Mouse (Mus musculus) midbrain, embryonic 11.5 days (tissue): ENCODE data around the gene Hhipl2. TPM values are rescaled to one million over a fixed set of nuclear protein-coding genes. Genes with fewer than 3 reads are reported as not detected.

Experiments used
- ATAC-seq: fragments of 200-750 bp; cut with Nextera tagmentation; 2 replicates; pipeline ENCODE4 v1.8.0; 2017; ENCODE audit warnings: moderate TSS enrichment, moderate library complexity; ENCODE audit not compliant: low FRiP score
- DNase-seq: peaks from one replicate; pipeline ENCODE4 v3.0.0; 2015; ENCODE audit warnings: low spot score; ENCODE audit errors: missing footprints
- H3K27ac ChIP-seq: fragments of 300-500 bp; sonication (generic); 2 replicates; pipeline ENCODE4 v1.5.1; 2014; ENCODE audit warnings: low read depth, low read length
- H3K27me3 ChIP-seq: fragments of 300-500 bp; sonication (generic); 2 replicates; pipeline ENCODE4 v1.6.1; 2014; ENCODE audit warnings: mild to moderate bottlenecking, low read length, moderate library complexity, mixed read lengths; ENCODE audit not compliant: control insufficient read depth, insufficient read depth
- H3K36me3 ChIP-seq: fragments of 300-500 bp; sonication (generic); 2 replicates; pipeline ENCODE4 v1.6.1; 2014; ENCODE audit warnings: mild to moderate bottlenecking, low read length, moderate library complexity, mixed read lengths; ENCODE audit not compliant: control insufficient read depth, insufficient read depth
- H3K4me1 ChIP-seq: fragments of 300-500 bp; sonication (generic); 2 replicates; pipeline ENCODE4 v1.6.1; 2014; ENCODE audit warnings: low read length; ENCODE audit not compliant: control insufficient read depth, insufficient read depth
- H3K4me2 ChIP-seq: fragments of 300-500 bp; sonication (generic); 2 replicates; pipeline ENCODE4 v1.6.1; 2014; ENCODE audit warnings: mild to moderate bottlenecking, moderate library complexity
- H3K4me3 ChIP-seq: fragments of 300-500 bp; sonication (generic); 2 replicates; pipeline ENCODE4 v1.5.1; 2014; ENCODE audit warnings: low read depth, low read length
- H3K9ac ChIP-seq: fragments of 300-500 bp; sonication (generic); 2 replicates; pipeline ENCODE4 v1.6.1; 2014; ENCODE audit warnings: low read length
- H3K9me3 ChIP-seq: fragments of 300-500 bp; sonication (generic); 2 replicates; pipeline ENCODE4 v1.6.1; 2016; ENCODE audit warnings: low read length; ENCODE audit not compliant: control insufficient read depth
- WGBS: fragments of 180-500 bp; shearing (Covaris S2); extraction: QIAGEN DNeasy Blood & Tissue Kit; methylation state at CpG from one replicate; pipeline ENCODE4 v1.1.7; 2014; 5-methylcytosine and 5-hydroxymethylcytosine counted together
- polyA plus RNA-seq: library from polyadenylated mRNA; unstranded; fragments of >200 nt; fragmentation: Nextera tagmentation; extraction: Ambion mirVana; gene quantifications from 2 replicates; pipeline ENCODE4 v1.2.1, GENCODE M21; 2014

Hhipl2 gene
- polyA plus RNA-seq, 1 experiment from 2014 or later: 0.11 TPM

GRCm38 (mm10) chr1:183442015-183442774 lies 24.2 kb downstream of the Hhipl2 start:
- peak; percentile 99 for DNase-seq
- ATAC-seq: peak; percentile 63
- H3K4me2 ChIP-seq: no peak overlapping the region
- no peak overlapping the region for H3K4me3 ChIP-seq
- H3K27ac ChIP-seq: no peak overlapping the region
- H3K4me1 ChIP-seq: no peaks in the 10 kb centered on the region
- no peak overlapping the region for H3K9ac ChIP-seq
- no peaks in the 10 kb centered on the region for H3K27me3 ChIP-seq
- no peaks in the 10 kb centered on the region for H3K36me3 ChIP-seq
- no peaks in the 10 kb centered on the region for H3K9me3 ChIP-seq
- 25% methylated on average over 19 of the region's 19 CpGs for WGBS

- Histone ChIP-seq H3K4me3 (no peak overlapping the region), H3K9me3 (no peaks in the 10 kb centered on the region; the same call in 1 of the 2 replicates), H3K36me3 (no peaks in the 10 kb centered on the region), H3K27me3 (no peaks in the 10 kb centered on the region), H3K9ac (no peak overlapping the region), H3K27ac (no peak overlapping the region), H3K4me1 (no peaks in the 10 kb centered on the region), H3K4me2 (no peak overlapping the region)
- ATAC-seq: no peak
- no peak for DNase-seq
- 29% methylated on average over 3 of the region's 3 CpGs for WGBS
Observed at GRCm38 (mm10) chr1:183453066-183453465, 35.1 kb downstream of the Hhipl2 start.

Other genes starting within 250 kb of the Hhipl2 start
- gene Disp1, start 196.7 kb upstream of the Hhipl2 start, polyA plus RNA-seq: 8.8 and 9.3 TPM in 2 replicates
- gene Aida, start 121.6 kb upstream of the Hhipl2 start, polyA plus RNA-seq: 32.9 and 37.8 TPM in 2 replicates
- gene Brox, start 120.9 kb upstream of the Hhipl2 start, polyA plus RNA-seq: 64.6 and 81.3 TPM in 2 replicates
- gene Mia3, start 48.7 kb upstream of the Hhipl2 start, polyA plus RNA-seq: 97.2 and 103 TPM in 2 replicates
- gene Taf1a, start 29.2 kb upstream of the Hhipl2 start, polyA plus RNA-seq: 17.0 and 20.9 TPM in 2 replicates